Mouse (Mus musculus): ENCODE data around the gene Chrna4. TPM values are rescaled to one million over a fixed set of nuclear protein-coding genes. Genes with fewer than 3 reads are reported as not detected.

Gene Chrna4
- polyA plus RNA-seq, 1 experiment, result 37.8 TPM

DNA sequence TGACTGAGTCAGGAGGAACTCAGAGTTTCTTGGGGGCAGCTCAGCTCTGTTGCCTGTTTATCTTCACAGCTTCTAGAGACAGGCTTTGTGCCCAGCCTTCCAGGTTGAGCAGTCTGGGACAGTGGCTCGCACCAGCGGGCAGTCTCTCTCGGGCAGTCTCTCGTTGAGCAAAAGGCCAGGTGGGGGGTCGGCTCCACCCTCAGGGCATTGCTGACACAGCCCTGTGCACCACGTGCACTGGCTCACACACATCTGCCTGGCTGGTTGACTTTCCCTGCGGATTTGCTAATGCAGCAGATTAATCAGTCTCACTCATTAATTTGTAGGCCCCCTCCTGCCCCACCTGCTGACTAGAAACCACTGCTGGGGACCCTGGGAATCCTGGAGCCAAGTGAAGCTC lies 1.4 kb downstream of the Chrna4 start:
- Histone ChIP-seq H3K27me3 (replicated peaks; ENCODE audit: control insufficient read depth, insufficient read depth, low read length) (no peaks in the 10 kb centered on the region), H3K4me3 (ENCODE audit: insufficient read depth, low read depth, low read length) (no peak overlapping the region), H3K27ac (ENCODE audit: insufficient read depth, low read depth, low read length) (peak overlapping the region; percentile 70), H3K4me1 (ENCODE audit: control insufficient read depth, insufficient read depth, low read length) (peaks cover 14% of the 10 kb centered on the region), H3K36me3 (ENCODE audit: control insufficient read depth, insufficient read depth, low read length) (no peaks in the 10 kb centered on the region)
- no peak for TF ChIP-seq POLR2A (IDR thresholded peaks at IDR 0.05; ENCODE audit: low read depth, low read length)
- no peak for TF ChIP-seq CTCF (conservative IDR thresholded peaks at IDR 0.05; ENCODE audit: insufficient read depth, insufficient read length, low read depth, low read length)
- 9% methylated on average over 7 of the region's 7 CpGs for WGBS
- DNase-seq, result peak; percentile 92

DNA sequence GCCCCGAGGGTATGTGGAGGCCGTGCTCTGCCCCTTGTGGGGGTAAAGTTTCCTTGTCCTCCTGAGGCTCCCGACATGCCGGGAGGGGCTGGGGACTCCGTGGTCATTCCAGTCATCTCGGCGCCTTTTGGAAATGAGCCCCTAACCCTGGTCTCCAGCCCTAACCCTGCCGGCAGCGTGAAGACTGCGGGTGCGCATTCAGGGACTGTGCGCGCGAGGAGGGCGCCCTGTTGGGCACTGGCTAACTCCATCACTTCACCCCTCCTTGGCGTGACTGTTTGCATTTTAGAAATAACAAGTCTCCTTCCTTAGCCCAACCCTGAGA lies 4.0 kb downstream of the Chrna4 start:
- Histone ChIP-seq H3K27ac (ENCODE audit: insufficient read depth, low read depth, low read length) (no peak overlapping the region), H3K27me3 (replicated peaks; ENCODE audit: control insufficient read depth, insufficient read depth, low read length) (no peaks in the 10 kb centered on the region), H3K36me3 (ENCODE audit: control insufficient read depth, insufficient read depth, low read length) (no peaks in the 10 kb centered on the region), H3K4me3 (ENCODE audit: insufficient read depth, low read depth, low read length) (no peak overlapping the region; the same call in 1 of the 2 replicates), H3K4me1 (ENCODE audit: control insufficient read depth, insufficient read depth, low read length) (peaks cover 13% of the 10 kb centered on the region)
- 3% methylated on average over 16 of the region's 16 CpGs for WGBS
- TF ChIP-seq CTCF (conservative IDR thresholded peaks at IDR 0.05; ENCODE audit: insufficient read depth, insufficient read length, low read depth, low read length), result no peak
- no peak for TF ChIP-seq POLR2A (IDR thresholded peaks at IDR 0.05; ENCODE audit: low read depth, low read length)
- no peak for DNase-seq

DNA sequence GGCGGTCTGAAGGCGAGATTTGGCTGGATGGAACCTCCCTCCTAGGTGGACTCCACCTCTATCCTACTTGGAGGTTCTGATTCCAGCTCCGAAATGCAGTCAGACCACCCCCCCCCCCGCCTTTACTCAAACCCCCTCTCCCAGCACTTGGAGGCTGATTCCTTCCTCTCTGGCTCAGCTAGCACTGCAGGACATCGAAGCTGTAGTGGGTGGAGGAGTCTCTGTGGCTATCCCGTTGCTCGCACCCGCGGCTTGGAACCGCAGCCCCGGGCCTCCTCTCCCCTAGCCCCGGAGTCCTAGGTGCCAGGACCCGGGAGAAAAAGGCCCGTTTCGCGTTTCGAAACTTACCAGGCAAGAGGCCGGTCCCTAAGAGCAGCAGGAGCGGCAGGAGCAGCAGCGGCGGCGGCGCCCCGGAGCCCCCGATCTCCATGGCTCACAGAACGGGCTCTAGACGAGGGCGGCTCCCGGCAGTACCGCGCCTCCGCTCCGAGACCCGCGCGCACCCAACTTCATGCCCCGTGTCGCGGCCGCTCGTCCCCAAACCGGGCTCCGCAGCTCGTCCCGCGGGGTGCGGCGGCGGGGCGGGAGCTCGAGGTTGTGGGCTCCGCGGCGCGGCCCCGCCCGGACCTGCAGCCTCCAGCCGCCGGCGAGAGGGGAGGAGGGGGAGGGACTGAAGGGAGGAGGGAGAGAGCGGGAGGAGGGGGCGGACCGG lies 4.5 kb downstream of the Chrna4 start:
- 4% methylated on average over 61 of the region's 63 CpGs for WGBS
- H3K27me3 ChIP-seq (replicated peaks; ENCODE audit: control insufficient read depth, insufficient read depth, low read length), result no peaks in the 10 kb centered on the region
- H3K4me1 ChIP-seq (ENCODE audit: control insufficient read depth, insufficient read depth, low read length), result peaks cover 8% of the 10 kb centered on the region
- TF ChIP-seq CTCF (conservative IDR thresholded peaks at IDR 0.05; ENCODE audit: insufficient read depth, insufficient read length, low read depth, low read length) (no peak), POLR2A (IDR thresholded peaks at IDR 0.05; ENCODE audit: low read depth, low read length) (no peak)
- DNase-seq, result peak; percentile 29
- H3K36me3 ChIP-seq (ENCODE audit: control insufficient read depth, insufficient read depth, low read length), result no peaks in the 10 kb centered on the region
- peak overlapping the region; percentile 37 for H3K4me3 ChIP-seq (ENCODE audit: insufficient read depth, low read depth, low read length)
- H3K27ac ChIP-seq (ENCODE audit: insufficient read depth, low read depth, low read length), result no peak overlapping the region

DNA sequence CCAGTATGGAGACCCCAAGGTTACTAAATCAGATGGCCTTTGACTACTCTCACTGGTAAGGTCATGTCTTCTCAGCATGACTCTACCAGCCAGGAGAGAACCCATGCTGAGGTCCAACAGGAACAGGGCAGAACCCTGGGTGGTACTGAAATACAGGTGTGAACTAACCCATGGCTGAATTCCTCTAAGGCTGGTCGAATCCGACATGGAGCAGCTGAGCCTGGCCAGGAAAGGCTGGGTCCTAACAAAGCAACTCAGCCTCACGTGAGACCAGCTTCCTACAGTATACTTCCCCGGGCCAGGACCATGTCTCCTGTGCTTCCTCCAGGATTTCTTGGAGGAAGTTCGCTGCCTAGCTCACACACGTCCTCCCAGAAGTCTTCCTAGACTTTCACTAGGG lies 6.8 kb downstream of the Chrna4 start:
- no peaks in the 10 kb centered on the region; the same call in 1 of the 2 replicates for H3K4me1 ChIP-seq (ENCODE audit: control insufficient read depth, insufficient read depth, low read length)

DNA sequence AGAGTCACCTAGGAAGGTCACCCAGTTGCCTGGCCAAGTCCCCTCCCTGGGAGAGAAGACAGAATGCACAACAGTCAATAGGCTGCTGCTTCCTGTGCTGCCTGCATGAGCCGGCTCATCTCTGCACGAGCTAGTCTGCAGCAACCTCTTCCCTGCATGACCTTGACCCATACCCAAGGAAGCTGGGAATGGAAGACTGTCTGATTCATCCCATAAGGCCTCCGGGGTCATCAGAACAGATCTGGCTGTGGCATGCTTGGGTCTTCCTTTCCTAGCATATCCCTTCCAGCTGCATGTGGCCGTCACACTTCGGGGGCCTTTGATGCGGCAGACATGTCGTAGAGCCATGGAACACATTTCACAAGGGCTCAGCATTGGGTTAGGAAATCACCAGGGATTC lies 8.2 kb downstream of the Chrna4 start:
- Histone ChIP-seq H3K27me3 (replicated peaks; ENCODE audit: control insufficient read depth, insufficient read depth, low read length) (no peaks in the 10 kb centered on the region), H3K4me3 (ENCODE audit: insufficient read depth, low read depth, low read length) (no peak overlapping the region), H3K36me3 (ENCODE audit: control insufficient read depth, insufficient read depth, low read length) (no peaks in the 10 kb centered on the region), H3K27ac (ENCODE audit: insufficient read depth, low read depth, low read length) (no peak overlapping the region), H3K4me1 (ENCODE audit: control insufficient read depth, insufficient read depth, low read length) (no peaks in the 10 kb centered on the region)
- WGBS, result 73% methylated on average over 7 of the region's 7 CpGs
- DNase-seq, result no peak
- TF ChIP-seq CTCF (conservative IDR thresholded peaks at IDR 0.05; ENCODE audit: insufficient read depth, insufficient read length, low read depth, low read length) (no peak), POLR2A (IDR thresholded peaks at IDR 0.05; ENCODE audit: low read depth, low read length) (no peak)

More for the DNA sequence above, 6.8 kb downstream of the Chrna4 start:
- TF ChIP-seq POLR2A (IDR thresholded peaks at IDR 0.05; ENCODE audit: low read depth, low read length) (no peak), CTCF (conservative IDR thresholded peaks at IDR 0.05; ENCODE audit: insufficient read depth, insufficient read length, low read depth, low read length) (no peak)
- WGBS, result 67% methylated on average over 6 of the region's 6 CpGs
- DNase-seq, result no peak
- Histone ChIP-seq H3K27ac (ENCODE audit: insufficient read depth, low read depth, low read length) (no peak overlapping the region), H3K4me3 (ENCODE audit: insufficient read depth, low read depth, low read length) (no peak overlapping the region), H3K36me3 (ENCODE audit: control insufficient read depth, insufficient read depth, low read length) (no peaks in the 10 kb centered on the region), H3K27me3 (replicated peaks; ENCODE audit: control insufficient read depth, insufficient read depth, low read length) (no peaks in the 10 kb centered on the region)

DNA sequence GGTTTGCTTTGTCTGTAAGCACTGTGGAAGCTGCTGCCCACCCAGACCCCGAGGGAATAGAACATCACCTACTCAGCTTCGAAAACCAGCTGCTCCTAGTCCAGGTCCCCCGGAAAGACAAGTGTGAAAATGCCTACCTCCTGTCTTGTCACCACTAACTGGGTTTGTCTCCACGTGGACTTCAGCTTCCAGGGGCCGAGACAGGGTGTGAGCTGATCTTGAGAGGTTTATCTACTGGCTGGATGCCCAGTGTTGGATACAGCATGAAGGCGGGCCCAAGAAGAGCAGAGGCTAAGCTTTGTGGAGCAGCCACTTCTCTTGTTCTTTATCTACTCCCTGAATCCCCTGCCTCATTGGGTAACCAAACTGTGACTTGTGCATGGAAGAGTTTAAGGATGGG lies 10.0 kb downstream of the Chrna4 start:
- Histone ChIP-seq H3K27me3 (replicated peaks; ENCODE audit: control insufficient read depth, insufficient read depth, low read length) (no peaks in the 10 kb centered on the region), H3K36me3 (ENCODE audit: control insufficient read depth, insufficient read depth, low read length) (no peaks in the 10 kb centered on the region), H3K4me1 (ENCODE audit: control insufficient read depth, insufficient read depth, low read length) (no peaks in the 10 kb centered on the region), H3K4me3 (ENCODE audit: insufficient read depth, low read depth, low read length) (no peak overlapping the region), H3K27ac (ENCODE audit: insufficient read depth, low read depth, low read length) (no peak overlapping the region)
- DNase-seq, result no peak
- TF ChIP-seq CTCF (conservative IDR thresholded peaks at IDR 0.05; ENCODE audit: insufficient read depth, insufficient read length, low read depth, low read length) (no peak), POLR2A (IDR thresholded peaks at IDR 0.05; ENCODE audit: low read depth, low read length) (no peak)
- WGBS, result 65% methylated on average over 6 of the region's 6 CpGs

DNA sequence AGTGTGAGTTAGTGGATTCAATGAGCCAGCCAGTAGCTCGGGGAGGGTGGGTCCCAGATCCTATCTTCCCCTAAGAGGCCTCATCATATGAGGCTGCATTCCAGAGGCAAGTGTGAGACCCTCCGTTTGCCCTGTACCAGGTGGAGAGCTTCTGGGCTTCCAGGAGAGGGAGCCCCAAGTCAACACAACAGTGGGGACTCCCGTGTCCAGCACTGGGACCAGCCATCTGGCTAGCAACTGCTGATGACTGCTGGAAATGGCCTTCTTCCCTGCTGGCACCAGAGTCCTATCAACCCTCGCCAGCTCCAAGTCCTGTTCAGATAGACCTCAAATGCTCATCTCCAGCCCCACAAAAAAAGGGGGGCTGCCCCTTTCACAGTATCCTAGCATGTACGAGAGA lies 10.9 kb downstream of the Chrna4 start:
- H3K4me1 ChIP-seq (ENCODE audit: control insufficient read depth, insufficient read depth, low read length), result no peaks in the 10 kb centered on the region
- H3K27me3 ChIP-seq (replicated peaks; ENCODE audit: control insufficient read depth, insufficient read depth, low read length), result no peaks in the 10 kb centered on the region
- no peak for TF ChIP-seq POLR2A (IDR thresholded peaks at IDR 0.05; ENCODE audit: low read depth, low read length)
- peak; percentile 57 for TF ChIP-seq CTCF (conservative IDR thresholded peaks at IDR 0.05; ENCODE audit: insufficient read depth, insufficient read length, low read depth, low read length)
- peak; percentile 27 for DNase-seq
- no peak overlapping the region for H3K27ac ChIP-seq (ENCODE audit: insufficient read depth, low read depth, low read length)
- no peak overlapping the region for H3K4me3 ChIP-seq (ENCODE audit: insufficient read depth, low read depth, low read length)
- WGBS, result 57% methylated on average over 5 of the region's 5 CpGs
- H3K36me3 ChIP-seq (ENCODE audit: control insufficient read depth, insufficient read depth, low read length), result no peaks in the 10 kb centered on the region

Measured in kidney, adult 2 months (tissue).